Mouse (Mus musculus): Measurements from ENCODE around the gene Lrrn3. TPM values are rescaled to one million over a fixed set of nuclear protein-coding genes. Genes with fewer than 3 reads are reported as not detected.

The Lrrn3 gene
- polyA plus RNA-seq, 1 experiment, result not detected

DNA sequence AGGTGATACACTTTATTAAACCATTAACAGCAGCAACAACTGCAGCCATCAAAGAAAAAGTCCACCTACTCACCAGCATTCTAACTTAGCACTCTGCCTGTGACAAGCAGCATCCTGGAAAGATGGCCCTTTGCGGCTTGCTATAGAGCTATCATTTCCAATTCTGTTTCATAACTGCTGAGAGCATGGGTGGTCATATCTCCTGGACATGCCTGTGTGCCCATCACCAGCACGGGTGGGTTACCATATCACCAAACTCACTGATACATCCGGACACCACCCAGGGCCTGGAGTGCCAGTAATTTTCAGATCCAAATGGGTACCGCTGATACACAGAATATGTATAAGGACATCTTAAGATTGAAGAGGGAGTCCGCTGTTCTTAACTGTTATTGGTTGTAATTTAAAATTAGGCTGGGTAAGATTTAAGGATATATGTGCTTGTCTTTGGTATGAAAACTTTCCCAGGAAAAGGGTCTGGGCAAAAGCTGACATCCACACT, 3.1 kb downstream of the Lrrn3 start:
- peak overlapping the region; percentile 43; the same call in 1 of the 2 replicates for H3K4me3 ChIP-seq (ENCODE audit: insufficient read depth, low read depth, low read length)
- peaks cover 3% of the 10 kb centered on the region; the same call in 1 of the 2 replicates for H3K4me1 ChIP-seq (ENCODE audit: control insufficient read depth, insufficient read depth, insufficient read length, low read length)
- H3K27ac ChIP-seq (replicated peaks; ENCODE audit: low read depth, low read length), result no peak overlapping the region

DNA sequence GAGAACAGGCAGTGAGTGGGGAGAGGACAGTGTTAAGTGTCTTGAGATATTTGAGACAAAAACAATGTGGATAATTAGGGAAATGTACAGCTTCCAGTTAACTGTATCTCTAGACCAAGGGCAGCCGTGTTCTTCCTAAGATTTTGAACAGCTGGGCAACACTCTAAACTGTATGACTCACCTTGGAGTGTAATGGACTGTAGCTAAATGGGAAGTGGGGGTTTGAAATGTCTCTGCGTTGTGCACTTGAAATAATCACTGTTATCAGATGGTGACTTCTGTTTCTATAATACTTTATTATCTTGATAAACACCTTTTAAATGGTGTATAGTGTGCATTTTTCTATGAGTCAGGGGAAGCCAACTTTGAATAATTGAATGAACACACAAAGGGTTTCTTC, 4.7 kb downstream of the Lrrn3 start:
- Histone ChIP-seq H3K4me1 (ENCODE audit: control insufficient read depth, insufficient read depth, insufficient read length, low read length) (peaks cover 3% of the 10 kb centered on the region; the same call in 1 of the 2 replicates), H3K27ac (replicated peaks; ENCODE audit: low read depth, low read length) (no peak overlapping the region), H3K4me3 (ENCODE audit: insufficient read depth, low read depth, low read length) (no peak overlapping the region)

GRCm38 (mm10) chr12:41469096-41469801, 17.0 kb downstream of the Lrrn3 start:
- Histone ChIP-seq H3K4me1 (ENCODE audit: control insufficient read depth, insufficient read depth, insufficient read length, low read length) (no peaks in the 10 kb centered on the region), H3K4me3 (ENCODE audit: insufficient read depth, low read depth, low read length) (no peak overlapping the region), H3K27ac (replicated peaks; ENCODE audit: low read depth, low read length) (no peak overlapping the region)

GRCm38 (mm10) chr12:41468374-41468991, 17.7 kb downstream of the Lrrn3 start:
- H3K27ac ChIP-seq (replicated peaks; ENCODE audit: low read depth, low read length), result no peak overlapping the region
- H3K4me3 ChIP-seq (ENCODE audit: insufficient read depth, low read depth, low read length), result no peak overlapping the region
- H3K4me1 ChIP-seq (ENCODE audit: control insufficient read depth, insufficient read depth, insufficient read length, low read length), result no peaks in the 10 kb centered on the region

DNA sequence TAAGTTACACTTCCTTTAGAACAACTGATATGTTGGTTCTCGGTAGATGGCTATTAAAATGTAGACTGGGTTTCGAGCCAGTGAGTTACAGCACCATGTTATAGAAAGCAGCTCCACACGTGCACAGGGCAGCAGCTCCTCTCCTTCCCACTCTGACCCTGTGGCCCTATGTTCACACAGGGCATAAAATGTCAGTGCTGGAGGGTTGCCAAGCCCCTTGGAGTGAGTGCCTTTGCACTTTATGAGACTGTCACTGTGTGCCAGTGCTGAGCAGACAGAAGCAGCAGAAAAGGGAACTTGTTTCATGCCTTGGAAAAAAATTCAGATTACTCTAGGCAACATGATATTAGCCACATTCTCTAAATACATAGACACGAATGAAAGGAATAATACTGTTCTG, 47.8 kb downstream of the Lrrn3 start:
- H3K27ac ChIP-seq (replicated peaks; ENCODE audit: low read depth, low read length), result no peak overlapping the region
- peaks cover 2% of the 10 kb centered on the region; the same call in 1 of the 2 replicates for H3K4me1 ChIP-seq (ENCODE audit: control insufficient read depth, insufficient read depth, insufficient read length, low read length)
- H3K4me3 ChIP-seq (ENCODE audit: insufficient read depth, low read depth, low read length), result no peak overlapping the region

DNA sequence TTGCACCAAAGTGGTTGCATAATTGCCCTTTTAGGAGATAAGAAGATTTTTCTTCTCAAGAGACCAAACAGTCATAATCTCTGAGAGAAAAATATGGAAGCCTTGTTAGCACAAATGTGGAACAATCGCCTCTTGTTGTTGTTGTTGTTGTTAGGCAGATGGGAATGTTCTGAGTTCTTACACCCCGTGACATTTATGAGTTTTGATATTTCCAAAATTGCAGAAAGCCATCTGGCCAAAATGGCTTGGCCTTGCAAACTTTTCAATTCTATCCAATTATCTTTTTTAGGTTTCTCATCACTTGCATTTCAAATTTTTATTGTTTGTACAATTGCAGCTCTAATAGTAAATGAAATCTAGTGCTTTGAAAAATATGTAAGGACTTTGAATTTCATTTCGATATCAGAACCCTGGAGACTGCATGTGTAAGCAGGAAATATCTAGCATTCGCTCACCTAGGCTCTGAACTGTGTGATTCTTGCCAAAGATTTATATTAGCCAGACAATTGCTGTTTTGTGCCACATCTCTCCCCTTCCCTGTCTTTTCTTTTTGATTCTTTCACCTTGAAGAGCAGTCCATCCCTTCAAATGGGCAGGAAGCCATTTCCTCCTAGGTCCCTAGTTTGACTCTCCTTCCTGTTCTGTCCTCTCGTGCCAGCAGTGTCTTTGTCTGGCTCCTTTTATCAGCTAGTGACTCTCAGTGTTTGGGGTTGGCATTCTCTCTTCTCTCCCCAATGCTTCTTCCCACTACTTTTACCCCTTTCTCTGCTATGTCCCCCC, 49.8 kb downstream of the Lrrn3 start:
- Histone ChIP-seq H3K4me1 (ENCODE audit: control insufficient read depth, insufficient read depth, insufficient read length, low read length) (peaks cover 2% of the 10 kb centered on the region; the same call in 1 of the 2 replicates), H3K4me3 (ENCODE audit: insufficient read depth, low read depth, low read length) (no peak overlapping the region), H3K27ac (replicated peaks; ENCODE audit: low read depth, low read length) (no peak overlapping the region)

DNA sequence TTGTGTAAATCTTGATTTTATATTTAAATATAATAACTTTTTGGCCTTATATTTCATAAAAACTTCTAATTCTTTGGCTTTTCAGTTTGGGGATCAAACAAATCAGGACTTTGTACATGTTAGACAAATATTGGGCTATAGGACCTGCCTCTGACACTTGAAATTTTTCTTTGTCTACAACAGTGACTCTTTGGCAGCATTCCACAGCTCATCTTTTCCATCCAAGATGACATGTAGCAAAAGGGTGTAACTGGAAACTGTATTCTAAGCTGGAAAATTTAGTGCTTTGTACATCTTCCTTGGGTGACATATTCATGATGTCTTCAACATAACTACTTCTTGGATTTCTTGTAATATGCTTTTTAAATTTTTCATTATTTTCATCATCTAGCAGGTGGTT, 57.4 kb downstream of the Lrrn3 start:
- Histone ChIP-seq H3K4me1 (ENCODE audit: control insufficient read depth, insufficient read depth, insufficient read length, low read length) (no peaks in the 10 kb centered on the region), H3K4me3 (ENCODE audit: insufficient read depth, low read depth, low read length) (no peak overlapping the region), H3K27ac (replicated peaks; ENCODE audit: low read depth, low read length) (no peak overlapping the region)

- no peaks in the 10 kb centered on the region for H3K4me1 ChIP-seq (ENCODE audit: control insufficient read depth, insufficient read depth, insufficient read length, low read length)
- no peak overlapping the region for H3K4me3 ChIP-seq (ENCODE audit: insufficient read depth, low read depth, low read length)
- H3K27ac ChIP-seq (replicated peaks; ENCODE audit: low read depth, low read length), result no peak overlapping the region
Observed at GRCm38 (mm10) chr12:41427464-41427863, 58.8 kb downstream of the Lrrn3 start.

GRCm38 (mm10) chr12:41425101-41425679, 61.0 kb downstream of the Lrrn3 start:
- no peaks in the 10 kb centered on the region for H3K4me1 ChIP-seq (ENCODE audit: control insufficient read depth, insufficient read depth, insufficient read length, low read length)
- H3K4me3 ChIP-seq (ENCODE audit: insufficient read depth, low read depth, low read length), result no peak overlapping the region
- H3K27ac ChIP-seq (replicated peaks; ENCODE audit: low read depth, low read length), result no peak overlapping the region

GRCm38 (mm10) chr12:41417961-41418360, 68.3 kb downstream of the Lrrn3 start:
- Histone ChIP-seq H3K4me3 (ENCODE audit: insufficient read depth, low read depth, low read length) (no peak overlapping the region), H3K27ac (replicated peaks; ENCODE audit: low read depth, low read length) (no peak overlapping the region), H3K4me1 (ENCODE audit: control insufficient read depth, insufficient read depth, insufficient read length, low read length) (no peaks in the 10 kb centered on the region)

GRCm38 (mm10) chr12:41417099-41417498, 69.1 kb downstream of the Lrrn3 start:
- Histone ChIP-seq H3K4me3 (ENCODE audit: insufficient read depth, low read depth, low read length) (no peak overlapping the region), H3K4me1 (ENCODE audit: control insufficient read depth, insufficient read depth, insufficient read length, low read length) (no peaks in the 10 kb centered on the region), H3K27ac (replicated peaks; ENCODE audit: low read depth, low read length) (no peak overlapping the region)

- no peak overlapping the region for H3K4me3 ChIP-seq (ENCODE audit: insufficient read depth, low read depth, low read length)
- no peak overlapping the region for H3K27ac ChIP-seq (replicated peaks; ENCODE audit: low read depth, low read length)
- H3K4me1 ChIP-seq (ENCODE audit: control insufficient read depth, insufficient read depth, insufficient read length, low read length), result no peaks in the 10 kb centered on the region
Observed at GRCm38 (mm10) chr12:41416635-41417034, 69.6 kb downstream of the Lrrn3 start.

GRCm38 (mm10) chr12:41409431-41409830, 76.8 kb downstream of the Lrrn3 start:
- Histone ChIP-seq H3K27ac (replicated peaks; ENCODE audit: low read depth, low read length) (no peak overlapping the region), H3K4me1 (ENCODE audit: control insufficient read depth, insufficient read depth, insufficient read length, low read length) (no peaks in the 10 kb centered on the region; the same call in 1 of the 2 replicates), H3K4me3 (ENCODE audit: insufficient read depth, low read depth, low read length) (no peak overlapping the region)

- H3K27ac ChIP-seq (replicated peaks; ENCODE audit: low read depth, low read length), result no peak overlapping the region
- no peaks in the 10 kb centered on the region for H3K4me1 ChIP-seq (ENCODE audit: control insufficient read depth, insufficient read depth, insufficient read length, low read length)
- no peak overlapping the region for H3K4me3 ChIP-seq (ENCODE audit: insufficient read depth, low read depth, low read length)
Observed at GRCm38 (mm10) chr12:41401923-41402322, 84.3 kb downstream of the Lrrn3 start.
